Mouse (Mus musculus) liver, postnatal 0 days (tissue): ENCODE results near the gene Glyr1.

Source experiments
- CTCF ChIP-seq: sonication (generic); IDR thresholded peaks from 2 replicates; pipeline ENCODE4 v1.5.1; 2016; ENCODE audit warnings: antibody characterized with exemption, low read depth
- EP300 ChIP-seq: IDR thresholded peaks from 2 replicates; pipeline ENCODE4 v1.6.1; 2016; ENCODE audit warnings: antibody characterized with exemption, low read depth, mild to moderate bottlenecking

DNA sequence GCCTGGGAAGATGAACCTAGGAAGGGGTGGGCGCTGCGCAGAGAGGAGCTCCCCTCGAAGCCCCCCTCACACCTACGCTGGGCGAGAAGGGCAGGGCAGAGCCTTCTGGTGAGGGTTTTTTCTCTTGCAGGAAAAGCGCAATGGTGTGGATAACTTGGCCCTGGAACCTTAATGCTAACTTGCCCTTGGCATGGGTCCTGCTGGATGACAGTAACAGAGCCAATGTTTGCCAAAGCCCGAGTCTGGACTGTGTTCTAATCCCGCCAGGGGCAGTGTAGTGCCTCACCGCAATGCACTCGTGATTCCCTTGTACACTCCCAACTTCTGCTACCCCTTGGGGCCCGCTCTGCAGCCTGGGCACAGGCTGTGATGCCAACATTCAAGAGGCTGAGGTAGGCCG is 41.6 kb downstream of the Glyr1 start:
- no peak for TF ChIP-seq CTCF
- TF ChIP-seq EP300, result no peak
